Mouse (Mus musculus): Measurements from ENCODE around the gene Atp4a. TPM values are rescaled to one million over a fixed set of nuclear protein-coding genes. Genes with fewer than 3 reads are reported as not detected.

Atp4a gene
- total RNA-seq, 2 experiments from 2014 or later, result 1.5 to 3.5 TPM

Other genes with a start within 250 kb of the Atp4a start
Only the 30 nearest of the 31 such genes appear.
- 2.2 TPM in 1 of 2 replicates, not detected in the other for gene Prodh2, start 218.6 kb upstream of the Atp4a start, total RNA-seq (2014; fragmentation: Nextera tagmentation)
- gene Prodh2, start 218.6 kb upstream of the Atp4a start, total RNA-seq (2017), result not detected in 2 replicates
- 7.0 and 8.6 TPM in 2 replicates for gene Arhgap33, start 177.1 kb upstream of the Atp4a start, total RNA-seq (2014; fragmentation: Nextera tagmentation)
- gene Arhgap33, start 177.1 kb upstream of the Atp4a start, total RNA-seq (2017), result 3.7 and 3.8 TPM in 2 replicates
- gene Hspb6, start 160.0 kb upstream of the Atp4a start, total RNA-seq (2014; fragmentation: Nextera tagmentation), result 3.8 and 14.9 TPM in 2 replicates
- 3.6 and 3.9 TPM in 2 replicates for gene Hspb6, start 160.0 kb upstream of the Atp4a start, total RNA-seq (2017)
- gene Proser3, start 159.9 kb upstream of the Atp4a start, total RNA-seq (2014; fragmentation: Nextera tagmentation), result 7.3 and 15.8 TPM in 2 replicates
- gene Proser3, start 159.9 kb upstream of the Atp4a start, total RNA-seq (2017), result 2.8 and 9.2 TPM in 2 replicates
- 45.4 and 96.9 TPM in 2 replicates for gene Lin37, start 152.4 kb upstream of the Atp4a start, total RNA-seq (2014; fragmentation: Nextera tagmentation)
- 23.5 and 25.3 TPM in 2 replicates for gene Lin37, start 152.4 kb upstream of the Atp4a start, total RNA-seq (2017)
- gene U2af1l4, start 148.9 kb upstream of the Atp4a start, total RNA-seq (2014; fragmentation: Nextera tagmentation), result 26.3 and 38.5 TPM in 2 replicates
- gene U2af1l4, start 148.9 kb upstream of the Atp4a start, total RNA-seq (2017), result 58.6 and 87.2 TPM in 2 replicates
- gene Gm49396, start 148.9 kb upstream of the Atp4a start, total RNA-seq (2014; fragmentation: Nextera tagmentation), result 5.2 and 12.5 TPM in 2 replicates
- 5.1 and 6.3 TPM in 2 replicates for gene Gm49396, start 148.9 kb upstream of the Atp4a start, total RNA-seq (2017)
- 218 and 221 TPM in 2 replicates for gene Psenen, start 148.6 kb upstream of the Atp4a start, total RNA-seq (2014; fragmentation: Nextera tagmentation)
- 156 and 184 TPM in 2 replicates for gene Psenen, start 148.6 kb upstream of the Atp4a start, total RNA-seq (2017)
- 4.9 and 10.6 TPM in 2 replicates for gene Igflr1, start 146.8 kb upstream of the Atp4a start, total RNA-seq (2014; fragmentation: Nextera tagmentation)
- 0.34 TPM in 1 of 2 replicates, not detected in the other for gene Igflr1, start 146.8 kb upstream of the Atp4a start, total RNA-seq (2017)
- 48.1 and 64.3 TPM in 2 replicates for gene Kmt2b, start 123.5 kb upstream of the Atp4a start, total RNA-seq (2014; fragmentation: Nextera tagmentation)
- 5.9 and 9.5 TPM in 2 replicates for gene Kmt2b, start 123.5 kb upstream of the Atp4a start, total RNA-seq (2017)
- gene Zbtb32, start 113.3 kb upstream of the Atp4a start, total RNA-seq (2014; fragmentation: Nextera tagmentation), result not detected in 2 replicates
- gene Zbtb32, start 113.3 kb upstream of the Atp4a start, total RNA-seq (2017), result not detected in 2 replicates
- 3.4 TPM in 1 of 2 replicates, not detected in the other for gene Upk1a, start 99.4 kb upstream of the Atp4a start, total RNA-seq (2014; fragmentation: Nextera tagmentation)
- gene Upk1a, start 99.4 kb upstream of the Atp4a start, total RNA-seq (2017), result not detected in 2 replicates
- gene Cox6b1, start 86.1 kb upstream of the Atp4a start, total RNA-seq (2014; fragmentation: Nextera tagmentation), result 436 and 560 TPM in 2 replicates
- 470 and 484 TPM in 2 replicates for gene Cox6b1, start 86.1 kb upstream of the Atp4a start, total RNA-seq (2017)
- gene Etv2, start 76.4 kb upstream of the Atp4a start, total RNA-seq (2014; fragmentation: Nextera tagmentation), result not detected in 2 replicates
- gene Etv2, start 76.4 kb upstream of the Atp4a start, total RNA-seq (2017), result not detected in 2 replicates
- 45.7 and 57.1 TPM in 2 replicates for gene Rbm42, start 61.9 kb upstream of the Atp4a start, total RNA-seq (2014; fragmentation: Nextera tagmentation)
- 38.3 and 48.0 TPM in 2 replicates for gene Rbm42, start 61.9 kb upstream of the Atp4a start, total RNA-seq (2017)
- gene Haus5, start 47.2 kb upstream of the Atp4a start, total RNA-seq (2014; fragmentation: Nextera tagmentation), result 39.1 and 43.7 TPM in 2 replicates
- gene Haus5, start 47.2 kb upstream of the Atp4a start, total RNA-seq (2017), result 18.4 and 33.2 TPM in 2 replicates
- gene Pmis2, start 40.6 kb upstream of the Atp4a start, total RNA-seq (2014; fragmentation: Nextera tagmentation), result not detected in 2 replicates
- gene Pmis2, start 40.6 kb upstream of the Atp4a start, total RNA-seq (2017), result not detected in 2 replicates
- gene 2200002J24Rik, start 13.3 kb upstream of the Atp4a start, total RNA-seq (2014; fragmentation: Nextera tagmentation), result not detected in 2 replicates
- not detected in 2 replicates for gene 2200002J24Rik, start 13.3 kb upstream of the Atp4a start, total RNA-seq (2017)
- gene Tmem147, start 17.3 kb downstream of the Atp4a start, total RNA-seq (2014; fragmentation: Nextera tagmentation), result 160 and 219 TPM in 2 replicates
- gene Tmem147, start 17.3 kb downstream of the Atp4a start, total RNA-seq (2017), result 71.5 and 106 TPM in 2 replicates
- gene Gapdhs, start 31.5 kb downstream of the Atp4a start, total RNA-seq (2014; fragmentation: Nextera tagmentation), result not detected in 2 replicates
- gene Gapdhs, start 31.5 kb downstream of the Atp4a start, total RNA-seq (2017), result not detected in 2 replicates
- 2.4 and 3.7 TPM in 2 replicates for gene Sbsn, start 39.3 kb downstream of the Atp4a start, total RNA-seq (2014; fragmentation: Nextera tagmentation)
- gene Sbsn, start 39.3 kb downstream of the Atp4a start, total RNA-seq (2017), result 1.2 TPM in 1 of 2 replicates, not detected in the other
- 68.4 and 69.3 TPM in 2 replicates for gene Dmkn, start 51.5 kb downstream of the Atp4a start, total RNA-seq (2014; fragmentation: Nextera tagmentation)
- gene Dmkn, start 51.5 kb downstream of the Atp4a start, total RNA-seq (2017), result 81.3 and 133 TPM in 2 replicates
- not detected in 2 replicates for gene Krtdap, start 75.7 kb downstream of the Atp4a start, total RNA-seq (2014; fragmentation: Nextera tagmentation)
- not detected in 2 replicates for gene Krtdap, start 75.7 kb downstream of the Atp4a start, total RNA-seq (2017)
- 6.5 and 17.9 TPM in 2 replicates for gene Ffar2, start 111.6 kb downstream of the Atp4a start, total RNA-seq (2014; fragmentation: Nextera tagmentation)
- 23.4 and 26.4 TPM in 2 replicates for gene Ffar2, start 111.6 kb downstream of the Atp4a start, total RNA-seq (2017)
- not detected in 2 replicates for gene Ffar3, start 144.0 kb downstream of the Atp4a start, total RNA-seq (2014; fragmentation: Nextera tagmentation)
- not detected in 2 replicates for gene Ffar3, start 144.0 kb downstream of the Atp4a start, total RNA-seq (2017)
- gene Ffar1, start 149.4 kb downstream of the Atp4a start, total RNA-seq (2014; fragmentation: Nextera tagmentation), result not detected in 2 replicates
- gene Ffar1, start 149.4 kb downstream of the Atp4a start, total RNA-seq (2017), result not detected in 2 replicates
- gene Cd22, start 168.1 kb downstream of the Atp4a start, total RNA-seq (2014; fragmentation: Nextera tagmentation), result not detected in 2 replicates
- gene Cd22, start 168.1 kb downstream of the Atp4a start, total RNA-seq (2017), result not detected in 2 replicates
- gene Mag, start 202.7 kb downstream of the Atp4a start, total RNA-seq (2014; fragmentation: Nextera tagmentation), result 0.81 TPM in 1 of 2 replicates, not detected in the other
- 0.46 TPM in 1 of 2 replicates, not detected in the other for gene Mag, start 202.7 kb downstream of the Atp4a start, total RNA-seq (2017)
- not detected in 2 replicates for gene Hamp2, start 212.5 kb downstream of the Atp4a start, total RNA-seq (2014; fragmentation: Nextera tagmentation)
- not detected in 2 replicates for gene Hamp2, start 212.5 kb downstream of the Atp4a start, total RNA-seq (2017)
- gene Hamp, start 231.8 kb downstream of the Atp4a start, total RNA-seq (2014; fragmentation: Nextera tagmentation), result not detected in 2 replicates
- gene Hamp, start 231.8 kb downstream of the Atp4a start, total RNA-seq (2017), result not detected in 2 replicates